Mouse (Mus musculus) adrenal gland, postnatal 14 days (tissue): ENCODE results near the gene St8sia1. TPM values are rescaled to one million over a fixed set of nuclear protein-coding genes. Genes with fewer than 3 reads are reported as not detected.

ENCODE experiments used
- DNase-seq: peaks from one replicate; pipeline ENCODE4 v3.0.0; 2021; ENCODE audit warnings: mixed read lengths
- total RNA-seq: library from RNA; stranded (reverse); gene quantifications from 2 replicates; pipeline ENCODE4 v1.2.3, GENCODE M21; 2021

St8sia1 gene
- total RNA-seq, 1 experiment from 2014 or later = 1.9 TPM

GRCm38 (mm10) chr6:142788042-142788987 is 175.9 kb downstream of the St8sia1 start:
- peak; percentile 60 for DNase-seq

- DNase-seq = no peak
Measured at GRCm38 (mm10) chr6:142786106-142786505, 178.1 kb downstream of the St8sia1 start.

- peak; percentile 69 for DNase-seq
Measured at GRCm38 (mm10) chr6:142785343-142785742, 178.9 kb downstream of the St8sia1 start.

- no peak for DNase-seq
Measured at GRCm38 (mm10) chr6:142781286-142781685, 183.0 kb downstream of the St8sia1 start.

GRCm38 (mm10) chr6:142780574-142781033 is 183.6 kb downstream of the St8sia1 start:
- DNase-seq = no peak

GRCm38 (mm10) chr6:142779812-142780573 is 184.3 kb downstream of the St8sia1 start:
- no peak for DNase-seq

- peak; percentile 40 for DNase-seq
Measured at GRCm38 (mm10) chr6:142779045-142779811, 185.0 kb downstream of the St8sia1 start.

- DNase-seq = no peak
Measured at GRCm38 (mm10) chr6:142776935-142777334, 187.3 kb downstream of the St8sia1 start.

- no peak for DNase-seq
Measured at GRCm38 (mm10) chr6:142773566-142773965, 190.7 kb downstream of the St8sia1 start.

GRCm38 (mm10) chr6:142771643-142772042 is 192.6 kb downstream of the St8sia1 start:
- DNase-seq = no peak

Other genes starting within 250 kb of the St8sia1 start
- gene Cmas, start 207.8 kb downstream of the St8sia1 start, total RNA-seq = 31.3 and 35.6 TPM in 2 replicates
- not detected in 2 replicates for gene Sult6b2, start 159.9 kb downstream of the St8sia1 start, total RNA-seq
- gene C2cd5, start 135.7 kb upstream of the St8sia1 start, total RNA-seq = 18.5 and 23.5 TPM in 2 replicates
- gene Etnk1, start 202.8 kb upstream of the St8sia1 start, total RNA-seq = 93.9 and 105 TPM in 2 replicates